Mouse (Mus musculus) liver, postnatal 0 days (tissue): Measurements from ENCODE around the gene Snx29.

ENCODE experiments used
- CTCF ChIP-seq: sonication (generic); IDR thresholded peaks from 2 replicates; pipeline ENCODE4 v1.5.1; 2016; ENCODE audit warnings: antibody characterized with exemption, low read depth
- EP300 ChIP-seq: IDR thresholded peaks from 2 replicates; pipeline ENCODE4 v1.6.1; 2016; ENCODE audit warnings: antibody characterized with exemption, low read depth, mild to moderate bottlenecking

- TF ChIP-seq EP300 (no peak), CTCF (no peak)
Measured at GRCm38 (mm10) chr16:11728131-11728530, 405.4 kb downstream of the Snx29 start.
